Mouse (Mus musculus) heart, postnatal 36 days (tissue): ENCODE measurements at regions not wholly inside any gene's neighbourhood (a gene's known extent, or its start where the extent isn't known, plus 50 kb on each side); places are given as distances from the start of the nearest gene placed in this dataset.

Experiments used
- DNase-seq, 2 experiments: peaks; one replicate each; pipeline ENCODE4 v3.0.0; 2021 to 2022
- intact Hi-C: fragments of 180-260 bp; cut with DNase I; formaldehyde crosslinking; loops from one replicate; pipeline ENCODE4 v1.15.1; 2025

DNA sequence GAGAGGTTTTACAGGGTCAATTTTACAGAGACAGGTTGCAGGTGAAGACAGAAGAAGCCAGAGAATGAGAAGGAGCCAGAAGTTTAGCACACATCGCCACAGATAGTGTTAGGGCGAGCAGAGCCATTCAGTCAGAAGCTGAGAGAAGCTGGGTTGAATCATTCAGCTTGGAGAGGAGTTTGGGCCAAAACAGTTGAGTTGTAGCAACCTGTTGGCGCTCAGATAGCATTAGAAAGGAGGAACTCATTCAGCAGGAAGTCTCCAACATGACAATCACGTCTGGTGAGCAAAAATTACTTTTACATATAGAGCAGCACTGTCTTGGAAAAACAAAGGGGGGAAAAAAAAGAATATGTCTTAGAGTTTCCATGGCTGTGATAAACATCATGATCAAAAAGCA lies 53.2 kb downstream of the Fam43a start:
- intact Hi-C loops: loop anchor here (5.0 kb wide), 1 partner anchor 85 kb away; no protein-coding TSS in a partner anchor
- DNase-seq: no peak

DNA sequence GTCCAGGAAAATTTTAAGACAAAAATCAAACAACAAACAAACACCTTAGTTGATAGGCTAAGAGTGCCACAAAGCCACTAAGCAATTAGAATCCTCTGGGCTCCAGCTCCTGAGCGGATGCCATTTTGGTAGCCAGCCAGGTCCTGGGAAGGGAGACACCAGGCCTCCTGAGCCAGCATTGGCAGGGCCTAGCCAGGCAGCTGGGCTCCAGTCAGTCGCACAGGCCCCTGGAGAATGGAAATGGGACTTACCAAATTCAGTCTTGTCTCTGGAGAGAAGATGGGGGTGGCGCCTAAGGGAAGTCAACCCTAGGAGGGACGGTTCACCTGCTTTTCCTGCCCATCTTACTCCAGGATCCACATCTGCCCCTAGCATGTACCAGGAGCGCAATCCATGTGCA lies 54.3 kb downstream of the Fam43a start:
- DNase-seq: peak; percentile 79 to 80
- intact Hi-C loops: loop anchor here (2.0 to 5.0 kb wide), 2 partner anchors 51 to 83 kb away; no protein-coding TSS in a partner anchor

DNA sequence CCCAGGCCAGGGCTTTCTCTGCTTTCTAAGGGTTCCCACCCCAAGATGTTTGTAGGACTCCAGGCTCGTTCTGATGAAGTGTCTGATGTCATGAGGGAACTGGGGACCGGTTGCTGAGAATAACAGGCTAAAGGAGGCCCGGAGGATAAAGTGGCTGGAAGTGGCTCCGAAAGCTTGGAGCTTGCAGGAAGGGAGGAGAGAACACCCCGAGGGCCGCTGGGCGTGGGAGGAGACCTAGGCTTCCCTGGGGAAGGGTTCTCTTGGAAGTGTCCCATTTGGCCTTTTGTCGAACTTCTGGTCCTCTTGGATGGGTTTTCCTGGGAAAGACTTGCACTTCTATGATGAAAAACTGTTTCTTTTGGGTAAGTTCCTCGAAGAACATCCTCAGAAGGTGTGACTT lies 54.7 kb downstream of the Fam43a start:
- peak; percentile 56 to 62 for DNase-seq
- intact Hi-C loops: loop anchor here (2.0 to 5.0 kb wide), 2 partner anchors 51 to 83 kb away; no protein-coding TSS in a partner anchor

DNA sequence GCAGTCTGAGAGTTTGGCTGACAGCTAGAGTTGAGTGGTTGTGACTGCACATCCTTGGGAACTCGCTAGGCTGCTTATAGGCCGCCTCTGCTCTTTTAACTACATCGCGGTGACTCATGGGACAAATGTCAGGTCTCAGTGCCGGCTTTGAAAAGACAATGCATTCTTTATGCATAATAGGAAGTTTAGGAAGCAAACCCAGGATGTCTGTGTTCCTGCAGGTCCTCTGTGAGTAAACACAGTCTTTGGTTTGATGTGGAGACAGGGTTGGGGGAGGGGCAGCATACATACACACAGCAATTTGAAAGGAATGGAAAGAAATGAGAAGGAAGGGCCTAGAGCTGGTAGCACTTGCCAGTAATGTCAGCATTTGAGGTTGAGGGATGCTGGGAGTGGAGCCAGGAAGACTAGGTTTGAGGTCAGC lies 56.3 kb downstream of the Fam43a start:
- intact Hi-C loops: loop anchor here (2.0 kb wide), 1 partner anchor 53 kb away; no protein-coding TSS in a partner anchor
- DNase-seq: no peak

DNA sequence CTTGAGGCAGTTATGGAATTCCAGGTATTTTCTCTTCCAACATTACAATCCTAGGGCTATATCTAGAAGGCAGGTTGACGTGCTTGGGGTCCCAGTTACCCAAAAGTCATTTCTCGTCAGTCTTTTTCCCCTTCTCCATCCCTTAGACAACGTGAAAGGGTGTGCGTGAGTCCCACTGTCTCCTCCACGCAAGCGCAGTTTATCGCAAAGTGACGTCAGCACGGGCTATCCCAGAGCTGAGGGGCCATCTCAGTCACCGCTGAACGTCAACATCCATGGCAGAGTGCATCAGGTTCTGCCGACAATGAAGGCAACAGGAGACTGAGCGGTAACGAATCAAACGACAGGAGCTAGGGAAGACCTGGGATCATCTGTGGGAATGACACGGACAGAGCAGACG lies 57.4 kb downstream of the Fam43a start:
- intact Hi-C loops: no loop called here
- no peak for DNase-seq

DNA sequence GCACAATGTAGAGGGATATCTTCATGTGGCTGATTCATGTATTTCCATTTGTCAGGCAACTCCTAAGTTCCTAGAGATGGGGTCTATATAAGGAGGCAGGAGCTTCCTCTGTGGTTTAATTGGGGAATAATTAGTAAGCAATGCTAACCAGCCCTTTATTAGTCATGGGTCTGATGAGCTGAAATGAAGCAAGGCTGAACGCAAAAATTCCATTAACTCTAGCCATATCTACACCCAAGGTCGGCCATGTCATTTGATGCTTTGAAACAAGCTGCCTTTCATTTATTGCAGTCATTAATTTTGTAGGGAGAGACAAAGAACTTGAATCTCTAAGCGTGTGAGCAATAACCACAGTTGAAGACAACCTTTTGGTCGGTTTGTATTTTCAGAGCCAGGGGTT lies 59.4 kb downstream of the Fam43a start:
- intact Hi-C loops: no loop called here
- DNase-seq: no peak

DNA sequence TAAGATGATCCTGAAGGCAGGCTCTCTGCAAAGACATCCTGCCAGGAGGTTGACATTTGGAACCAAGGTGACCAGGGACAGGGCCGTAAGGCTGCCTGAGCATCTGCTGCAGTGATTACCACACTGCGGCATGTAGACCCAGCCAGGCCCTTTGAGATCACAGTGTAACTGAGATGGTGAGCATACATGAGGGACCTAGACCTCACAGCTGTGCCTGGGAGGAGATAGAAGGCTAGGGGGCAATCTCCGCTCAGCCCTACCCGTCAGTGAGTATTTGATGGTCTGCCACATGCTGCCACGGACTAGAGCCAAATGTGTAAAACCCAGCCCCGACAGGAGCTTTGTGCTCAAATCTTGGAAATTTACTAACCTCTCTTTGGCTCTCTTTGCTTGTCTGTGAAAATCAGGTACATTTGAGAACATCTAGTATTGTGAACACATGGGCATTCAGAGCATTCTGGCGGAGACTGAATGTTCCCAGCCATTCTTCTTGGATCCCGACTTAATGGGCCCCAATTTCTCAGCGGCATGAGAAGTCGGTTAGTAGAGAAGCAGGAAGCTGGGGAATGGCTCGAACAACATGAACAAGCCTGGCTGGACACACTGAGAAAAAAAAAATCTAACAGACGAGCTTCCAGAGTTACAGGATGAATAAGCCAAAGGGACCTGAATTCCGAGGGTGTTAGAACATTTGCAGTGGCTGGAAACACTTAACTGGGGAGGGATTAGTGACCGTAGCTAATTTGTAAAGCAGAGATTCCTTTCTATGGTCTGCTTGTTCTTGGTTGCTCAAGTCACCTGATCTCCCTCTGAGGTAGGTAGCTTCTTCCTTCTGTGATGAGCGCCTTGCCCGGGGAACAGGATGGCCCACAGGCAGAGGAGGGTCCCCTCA lies 61.8 kb downstream of the Fam43a start:
- intact Hi-C loops: no loop called here

DNA sequence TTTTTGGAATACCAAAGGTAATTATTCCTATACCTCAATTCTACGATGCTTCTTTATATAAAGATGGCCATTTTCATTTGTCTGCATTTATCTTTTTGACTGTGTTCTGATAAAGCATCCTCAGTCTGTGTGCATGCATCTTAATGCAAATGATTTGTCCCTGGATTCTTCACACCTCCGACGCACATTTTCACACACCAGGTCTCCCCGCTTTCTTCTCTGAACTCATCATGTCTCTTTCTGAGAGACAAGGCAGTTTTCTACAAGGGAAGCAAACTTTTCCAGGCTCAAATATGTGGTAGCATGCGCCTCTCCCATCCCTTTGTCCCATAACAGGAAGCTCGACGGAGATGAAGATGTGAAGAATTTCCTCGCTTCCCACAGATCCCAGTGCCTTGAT lies 63.5 kb downstream of the Fam43a start:
- no peak for DNase-seq

More for the DNA sequence above, 61.8 kb downstream of the Fam43a start:
- DNase-seq: no peak

GRCm38 (mm10) chr16:30663971-30664370 lies 64.4 kb downstream of the Fam43a start:
- intact Hi-C loops: no loop called here
- DNase-seq: no peak

More for the DNA sequence above, 63.5 kb downstream of the Fam43a start:
- intact Hi-C loops: no loop called here

DNA sequence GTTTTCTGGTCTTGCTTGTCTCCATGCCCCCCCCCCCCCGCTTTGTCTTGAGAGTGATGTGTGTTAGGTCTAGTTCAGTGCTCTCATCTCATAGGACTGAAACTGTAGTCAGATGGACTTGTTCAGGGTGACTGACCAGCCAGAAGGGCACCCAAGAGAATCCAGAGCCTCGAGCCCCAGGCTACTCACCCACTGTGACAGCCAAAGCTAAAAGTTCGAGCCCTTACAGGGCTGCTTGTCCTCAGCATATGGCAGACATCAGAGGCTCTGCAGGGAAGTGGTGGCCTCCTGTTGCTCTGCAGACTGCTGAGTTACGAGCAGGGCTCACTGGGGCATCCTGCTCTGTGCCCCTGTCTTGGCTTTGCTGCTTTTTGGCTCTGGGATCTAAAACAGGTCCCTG lies 64.9 kb downstream of the Fam43a start:
- DNase-seq: no peak
- intact Hi-C loops: no loop called here

GRCm38 (mm10) chr16:30665881-30666280 lies 66.4 kb downstream of the Fam43a start:
- intact Hi-C loops: no loop called here

DNA sequence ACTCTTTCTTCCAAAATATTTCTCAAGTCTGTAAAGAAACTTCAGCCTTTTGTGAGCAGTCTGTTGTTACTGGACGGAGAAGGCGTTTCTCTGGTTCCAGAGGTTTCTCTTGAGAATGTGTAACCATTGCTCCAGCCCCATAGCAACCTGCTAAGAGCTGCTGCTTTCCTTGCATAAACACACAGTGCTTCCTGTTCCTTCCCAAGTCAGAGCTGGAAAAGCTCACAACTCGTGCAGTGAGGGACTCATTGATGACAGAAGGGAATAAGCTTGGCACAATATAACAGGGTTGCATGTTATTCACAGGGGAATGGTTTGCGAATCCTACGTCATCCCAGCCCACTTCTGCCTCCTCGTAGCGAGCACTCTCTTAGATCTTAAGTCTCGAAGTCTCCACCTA lies 70.4 kb downstream of the Fam43a start:
- no peak for DNase-seq
- intact Hi-C loops: no loop called here

More at GRCm38 (mm10) chr16:30665881-30666280, 66.4 kb downstream of the Fam43a start:
- DNase-seq: no peak

GRCm38 (mm10) chr16:30671584-30671983 lies 72.1 kb downstream of the Fam43a start:
- intact Hi-C loops: no loop called here
- DNase-seq: no peak

DNA sequence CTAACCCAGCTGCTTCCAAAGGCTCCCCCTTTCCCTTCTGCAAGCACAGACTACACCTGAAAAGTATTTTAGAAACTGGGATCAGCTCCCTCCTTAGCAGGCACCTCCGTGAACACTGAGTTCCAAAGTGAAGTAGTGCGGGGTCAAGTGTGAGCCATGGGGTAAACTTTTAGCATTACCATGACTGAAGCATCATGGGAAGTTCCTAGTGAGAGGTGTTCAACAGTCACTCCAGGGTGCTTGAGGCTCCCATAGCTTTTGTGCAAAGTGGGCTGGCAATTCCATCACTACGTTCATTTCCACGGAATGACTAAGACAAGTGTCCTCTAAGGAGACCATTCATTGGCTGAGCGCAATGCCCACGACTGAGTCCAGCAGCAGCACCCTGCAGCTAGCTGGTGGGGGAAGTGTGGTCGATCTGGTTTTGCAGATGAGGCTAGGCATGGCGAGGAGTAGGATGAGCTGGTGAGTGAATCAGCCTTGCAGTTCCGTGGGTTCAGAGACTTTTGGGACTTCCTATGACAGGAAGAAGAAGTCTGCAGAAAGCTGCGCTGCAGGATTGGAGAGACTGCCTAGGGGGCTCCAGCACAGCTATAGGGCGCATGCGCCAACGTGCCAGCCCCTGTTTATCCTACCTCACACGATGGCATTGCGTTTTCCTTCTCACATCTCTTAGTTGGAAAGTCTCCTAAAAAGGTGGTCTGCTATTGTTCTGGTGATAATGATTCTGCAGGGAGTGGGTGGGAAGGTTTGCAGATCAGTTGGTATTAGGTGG lies 73.4 kb downstream of the Fam43a start:
- DNase-seq: no peak
- intact Hi-C loops: no loop called here

- intact Hi-C loops: no loop called here
- no peak for DNase-seq
Measured at GRCm38 (mm10) chr16:30673662-30674061, 74.1 kb downstream of the Fam43a start.

DNA sequence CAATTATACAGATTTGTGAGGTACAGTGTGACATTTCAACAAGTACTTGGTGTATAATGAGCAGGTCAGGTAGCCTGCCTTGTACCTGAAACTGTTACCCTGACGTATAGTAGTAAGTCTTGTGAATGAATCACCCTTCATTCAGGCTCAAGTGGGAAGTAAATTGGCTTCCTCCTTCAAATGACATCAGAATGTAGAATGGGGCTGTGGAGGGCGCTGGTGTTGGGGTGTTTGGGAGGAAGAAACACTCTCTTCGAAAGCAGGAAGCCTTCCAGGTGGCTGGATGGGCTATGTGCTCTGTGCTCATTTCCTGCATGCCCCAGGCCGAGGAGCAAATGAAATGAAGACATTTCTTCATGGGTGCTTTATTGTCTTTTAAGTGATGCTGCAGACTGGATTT lies 76.3 kb downstream of the Fam43a start:
- intact Hi-C loops: no loop called here

GRCm38 (mm10) chr16:30677016-30677415 lies 77.5 kb downstream of the Fam43a start:
- no peak for DNase-seq
- intact Hi-C loops: no loop called here

More for the DNA sequence above, 76.3 kb downstream of the Fam43a start:
- DNase-seq: no peak

- intact Hi-C loops: no loop called here
- DNase-seq: no peak
Measured at GRCm38 (mm10) chr16:30677896-30678707, 78.6 kb downstream of the Fam43a start.

- intact Hi-C loops: no loop called here
- DNase-seq: no peak
Measured at GRCm38 (mm10) chr16:30678708-30679492, 79.4 kb downstream of the Fam43a start.

- intact Hi-C loops: no loop called here
- DNase-seq: no peak
Measured at GRCm38 (mm10) chr16:30679493-30679811, 79.9 kb downstream of the Fam43a start.
